Mouse (Mus musculus) kidney, postnatal 36 days (tissue): Measurements from ENCODE around the gene Grik3.
A peak's percentile ranks its signal among the peaks of the same experiment; 100 is the strongest.

Experiments
- DNase-seq, 2 experiments: peaks; one replicate each; pipeline ENCODE4 v3.0.0; 2021 to 2022; ENCODE audit warnings: mixed read lengths in 2 of 2

Grik3 gene

GRCm38 (mm10) chr4:125490661-125491504, at the start of gene Grik3:
TSS of gene Grik3 (plus strand) at chr4:125490700.
- no peak for DNase-seq

DNA sequence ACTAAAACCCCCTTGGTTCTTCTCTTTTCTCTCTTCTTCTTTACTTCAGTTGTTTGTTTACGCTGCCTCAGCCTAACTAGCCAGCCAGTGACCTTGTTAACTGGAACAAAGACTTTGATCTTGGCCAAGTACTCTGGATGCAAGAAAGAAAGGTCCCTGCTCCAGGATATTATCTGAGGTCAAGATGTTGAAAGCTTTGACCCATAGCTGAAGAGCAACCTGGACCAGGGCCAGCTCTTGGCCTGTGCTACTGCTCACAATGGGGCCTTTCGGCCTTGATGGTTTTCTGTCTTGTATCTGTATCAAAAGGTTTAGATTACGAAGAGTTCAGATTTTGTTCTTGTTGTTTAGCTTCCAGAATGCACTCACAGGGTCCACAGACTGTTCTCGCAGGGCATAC, 48.7 kb upstream of the Grik3 start:
- DNase-seq: peak; percentile 46 to 72

GRCm38 (mm10) chr4:125444366-125444765, 46.1 kb upstream of the Grik3 start:
- no peak for DNase-seq

GRCm38 (mm10) chr4:125450602-125451321, 39.7 kb upstream of the Grik3 start:
- no peak for DNase-seq

GRCm38 (mm10) chr4:125451821-125452220, 38.7 kb upstream of the Grik3 start:
- DNase-seq: no peak

DNA sequence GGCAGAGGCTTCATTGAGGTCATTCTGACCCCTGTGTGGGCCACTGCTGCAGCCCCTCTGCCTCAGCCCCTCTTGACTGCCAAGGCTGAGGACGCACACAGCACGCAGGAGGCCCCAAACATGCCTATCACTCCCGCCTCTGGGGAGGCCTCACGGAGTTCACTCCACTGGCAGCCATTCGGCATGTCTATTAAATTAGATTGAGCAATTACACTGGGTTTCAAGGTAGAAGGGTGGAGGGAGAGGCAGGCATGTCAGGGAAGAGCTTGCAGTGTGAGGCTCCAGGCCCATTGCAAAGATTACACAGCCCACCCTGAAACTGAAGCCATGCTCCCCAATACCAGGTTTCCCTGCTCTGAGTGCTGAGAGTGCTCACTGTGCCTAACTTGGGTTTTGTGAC, 34.0 kb upstream of the Grik3 start:
- DNase-seq: no peak

DNA sequence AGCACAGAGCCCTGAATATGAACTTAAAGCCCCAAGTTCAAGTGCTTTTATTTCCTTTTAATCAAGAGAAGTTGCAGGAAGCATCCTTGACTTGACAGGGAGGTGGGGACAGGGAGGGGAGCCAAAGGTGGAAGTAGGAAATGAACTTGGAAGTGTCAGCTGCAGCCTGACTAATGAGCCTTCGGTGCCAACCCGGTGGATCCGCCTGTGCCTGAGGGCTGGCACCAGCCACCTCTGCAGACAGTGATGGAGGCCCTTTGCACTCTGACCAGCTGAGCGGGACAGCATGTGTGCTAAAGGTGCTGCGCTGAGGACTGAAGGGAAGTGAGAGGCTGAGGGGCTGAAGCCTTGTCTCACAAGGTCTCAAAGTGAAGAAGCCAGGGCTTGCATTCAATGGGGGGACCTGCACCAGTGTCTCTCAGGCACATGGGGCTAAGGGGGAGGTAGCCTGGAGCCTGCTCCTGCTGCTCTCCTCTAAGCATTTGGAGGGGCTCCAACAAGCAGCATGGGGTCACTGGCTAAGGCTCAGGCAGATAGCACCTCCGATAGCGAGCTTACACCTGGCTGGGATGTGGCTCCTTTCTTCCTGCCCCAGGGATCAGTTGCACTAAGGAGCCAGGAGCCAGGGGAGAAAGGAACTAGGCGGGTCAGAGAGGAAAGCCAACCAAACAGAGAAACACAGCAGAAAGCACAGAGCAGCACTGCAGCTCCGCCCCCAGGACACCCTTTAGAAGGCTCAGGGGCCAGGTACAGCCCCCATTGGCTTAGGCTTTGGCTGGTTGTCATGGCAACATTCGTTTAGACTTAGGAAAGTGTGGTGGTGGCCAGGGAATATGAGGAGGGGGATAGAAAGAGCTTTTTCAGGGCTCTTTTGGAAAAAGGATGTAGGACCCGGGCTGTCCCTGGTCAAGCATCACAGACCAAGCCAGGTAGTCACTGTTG, 33.1 kb upstream of the Grik3 start:
- peak; percentile 56 to 68 for DNase-seq

GRCm38 (mm10) chr4:125459791-125460190, 30.7 kb upstream of the Grik3 start:
- DNase-seq: no peak

DNA sequence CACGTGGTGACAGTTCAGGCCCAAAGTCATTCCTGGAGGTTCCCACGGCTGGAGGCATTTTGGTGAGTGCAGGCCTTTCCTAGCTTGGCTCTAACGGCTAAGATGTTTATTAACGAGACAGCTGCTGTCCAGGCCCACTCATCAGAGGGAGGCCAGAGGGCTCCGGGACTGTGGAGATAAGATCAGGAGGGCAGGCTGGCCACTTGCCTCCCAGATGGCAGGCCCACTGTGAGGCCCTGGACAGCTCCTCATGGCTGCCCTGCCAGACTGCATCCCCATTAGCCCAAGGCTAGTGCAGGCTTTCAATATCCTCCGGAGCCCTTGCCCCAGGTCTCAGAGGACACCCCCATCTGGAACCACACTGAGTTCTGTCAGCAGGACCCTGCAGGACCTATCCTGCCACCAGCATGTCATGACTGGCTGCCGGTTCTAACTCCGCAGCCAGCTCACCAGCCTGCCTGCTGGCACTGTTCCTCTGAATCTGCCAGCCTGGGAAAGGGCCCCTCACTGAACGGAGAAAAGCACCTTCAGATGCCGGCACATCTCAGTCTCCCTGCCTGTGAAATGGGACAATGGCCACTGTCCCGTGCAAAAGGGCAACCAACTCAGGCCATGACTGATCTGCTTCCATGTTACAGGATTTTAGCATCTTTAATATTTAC, 20.7 kb upstream of the Grik3 start:
- no peak for DNase-seq

DNA sequence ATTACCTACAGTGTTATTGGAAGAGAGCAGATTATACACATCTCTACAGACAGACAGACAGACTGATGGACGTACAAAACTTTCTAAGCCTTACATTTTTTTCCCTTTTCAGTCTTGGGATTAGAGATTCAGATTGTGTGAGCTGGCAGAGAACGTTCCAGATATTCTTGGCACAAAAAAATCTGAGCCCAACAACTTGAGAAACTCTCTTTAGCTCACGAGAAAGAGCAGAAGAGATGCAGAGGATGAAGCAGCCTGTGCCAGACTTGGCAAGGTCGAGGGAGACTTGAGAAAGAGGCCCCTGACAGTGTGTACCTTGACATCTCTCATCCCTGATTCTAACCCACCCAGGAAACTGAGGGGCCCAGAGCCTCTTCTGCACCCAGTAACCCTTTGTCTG, 15.6 kb upstream of the Grik3 start:
- DNase-seq: no peak

- no peak for DNase-seq
These were observed 12.4 kb upstream of the Grik3 start for GRCm38 (mm10) chr4:125478071-125478470.

- DNase-seq: no peak
These were observed 9.2 kb upstream of the Grik3 start for GRCm38 (mm10) chr4:125481256-125481655.

- no peak for DNase-seq
These were observed 6.4 kb upstream of the Grik3 start for GRCm38 (mm10) chr4:125484131-125484530.

DNA sequence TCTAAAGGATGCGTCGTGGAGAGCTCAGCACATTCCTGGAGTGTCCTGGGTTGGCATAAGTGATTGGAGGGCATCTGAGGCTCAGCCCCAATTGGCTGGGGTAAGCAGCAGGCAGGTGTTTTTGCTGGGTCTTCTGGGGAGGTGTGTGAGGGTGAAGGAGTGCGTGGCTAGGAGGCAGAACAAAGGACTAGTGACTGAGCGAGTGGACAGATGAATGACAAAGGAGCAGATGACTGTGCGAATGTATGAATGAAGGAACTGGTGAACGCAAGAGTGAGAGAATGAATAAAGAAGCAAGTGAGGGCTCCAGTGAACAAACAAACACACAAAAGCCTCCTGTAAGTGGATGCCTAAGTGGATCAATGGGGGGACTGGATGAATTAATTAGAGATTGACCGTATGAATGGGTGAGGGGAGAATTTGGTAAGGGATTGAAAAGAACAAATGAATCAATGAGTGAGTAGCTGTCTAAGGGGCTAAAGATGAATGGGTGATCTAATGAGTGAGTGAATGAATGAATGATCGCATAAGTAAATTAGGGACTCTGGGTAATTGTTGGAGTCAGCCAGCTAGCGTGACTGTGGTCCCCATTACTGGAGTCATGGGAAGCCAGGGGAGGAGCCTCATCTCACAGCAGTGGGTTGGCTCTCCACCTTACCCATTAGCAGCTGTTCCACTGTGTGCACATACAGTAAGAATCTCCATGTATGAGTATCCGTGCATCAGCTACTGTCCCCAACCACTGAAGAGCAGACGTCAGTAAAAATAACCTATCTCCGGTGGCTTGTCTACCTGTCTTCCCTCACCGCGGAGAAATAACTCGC, 4.9 kb upstream of the Grik3 start:
- no peak for DNase-seq

DNA sequence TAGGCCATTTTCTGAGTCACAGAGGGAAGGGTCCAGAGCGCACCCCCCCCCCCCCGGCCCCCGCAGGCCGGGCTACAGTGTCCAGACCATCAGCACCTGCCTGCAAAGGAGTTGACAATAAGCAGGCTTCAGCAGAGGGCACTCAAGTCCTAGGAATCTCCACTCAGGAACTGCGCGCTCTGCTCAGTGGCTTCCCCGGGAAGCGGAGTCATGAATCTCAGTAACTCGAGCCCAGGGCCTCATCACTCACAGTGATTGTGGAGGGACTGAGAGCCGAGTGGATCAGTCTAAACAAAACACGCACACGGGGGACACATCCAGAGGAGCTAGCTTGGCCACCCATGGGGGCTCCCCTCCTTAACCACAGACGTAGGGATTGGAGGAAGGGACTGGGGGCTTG, 3.9 kb upstream of the Grik3 start:
- DNase-seq: no peak

- no peak for DNase-seq
These were observed 3.5 kb upstream of the Grik3 start for GRCm38 (mm10) chr4:125487031-125487430.

DNA sequence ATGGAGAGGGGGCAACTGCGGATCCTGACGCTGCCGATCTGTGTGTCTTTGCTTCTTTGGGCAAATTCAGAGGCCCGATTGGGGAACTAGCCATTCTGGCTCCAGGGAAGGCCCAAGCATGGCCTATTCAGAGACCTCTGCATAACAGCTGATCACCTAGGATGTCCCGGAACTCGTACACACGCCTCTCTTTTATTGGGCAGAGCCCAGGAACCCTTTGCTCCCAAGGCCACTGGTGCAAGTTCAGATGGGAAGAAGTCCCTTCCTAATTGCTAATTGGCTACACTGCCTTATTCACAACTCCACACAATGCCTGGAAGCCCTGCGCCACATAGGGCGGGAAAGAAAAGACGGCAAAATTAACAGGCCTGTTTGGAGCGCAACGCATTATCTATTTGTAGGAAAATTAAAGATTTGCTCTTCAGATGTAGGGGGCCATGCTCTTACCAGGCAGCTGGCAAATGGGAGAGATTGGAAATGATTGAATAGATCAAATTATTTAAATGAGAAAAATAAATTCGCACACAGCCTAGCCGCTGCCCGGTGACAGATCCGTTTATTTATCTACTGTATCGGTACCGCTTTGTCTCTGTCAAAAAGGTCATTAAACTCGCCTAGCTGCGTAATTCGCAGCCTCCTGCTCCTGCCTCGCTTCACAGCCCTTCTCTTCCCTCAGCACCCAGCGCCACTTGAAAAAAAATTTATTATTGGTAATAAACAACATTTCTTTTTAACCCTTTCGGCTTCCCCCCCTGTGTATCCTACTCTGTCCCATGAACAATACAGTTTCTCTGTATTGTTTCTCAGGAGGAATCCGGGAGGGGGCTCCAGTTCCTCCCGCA, 1.5 kb upstream of the Grik3 start:
- DNase-seq: no peak

DNA sequence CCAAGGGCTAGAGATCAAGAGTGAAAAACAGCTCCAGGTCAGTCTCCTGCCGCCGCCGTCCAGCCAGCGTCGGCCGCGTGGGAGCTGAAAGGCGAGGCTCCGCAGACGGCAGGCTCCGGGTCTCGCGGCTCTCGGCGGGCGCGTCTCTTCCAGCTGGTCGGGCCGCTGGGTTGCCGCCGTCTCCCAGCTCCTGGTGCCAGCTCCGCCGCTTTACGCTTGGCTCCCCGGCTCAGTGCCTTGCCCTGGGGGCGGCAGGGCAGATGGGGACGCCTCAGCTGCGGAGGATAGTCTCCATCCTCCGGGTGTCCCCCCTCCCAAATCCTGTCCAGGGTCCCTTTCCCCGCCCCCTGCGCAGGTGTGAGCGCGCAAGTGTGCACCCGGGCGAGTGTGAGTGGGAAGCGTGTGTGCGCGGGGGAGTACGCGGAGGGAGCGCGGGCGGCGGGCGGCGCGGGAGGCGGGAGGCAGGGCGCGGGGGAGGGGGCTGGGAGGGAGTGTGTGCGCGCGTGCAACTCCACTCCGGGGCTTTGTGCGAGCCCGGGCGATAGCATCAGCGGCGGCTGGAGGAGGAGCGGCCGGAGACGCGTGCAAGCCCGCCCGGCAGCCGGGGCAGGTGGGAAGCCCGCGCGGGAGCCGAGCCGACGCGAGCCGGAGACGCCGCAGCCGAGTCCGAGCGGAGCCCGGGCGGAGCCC, 454 bp upstream of the Grik3 start:
- no peak for DNase-seq

DNA sequence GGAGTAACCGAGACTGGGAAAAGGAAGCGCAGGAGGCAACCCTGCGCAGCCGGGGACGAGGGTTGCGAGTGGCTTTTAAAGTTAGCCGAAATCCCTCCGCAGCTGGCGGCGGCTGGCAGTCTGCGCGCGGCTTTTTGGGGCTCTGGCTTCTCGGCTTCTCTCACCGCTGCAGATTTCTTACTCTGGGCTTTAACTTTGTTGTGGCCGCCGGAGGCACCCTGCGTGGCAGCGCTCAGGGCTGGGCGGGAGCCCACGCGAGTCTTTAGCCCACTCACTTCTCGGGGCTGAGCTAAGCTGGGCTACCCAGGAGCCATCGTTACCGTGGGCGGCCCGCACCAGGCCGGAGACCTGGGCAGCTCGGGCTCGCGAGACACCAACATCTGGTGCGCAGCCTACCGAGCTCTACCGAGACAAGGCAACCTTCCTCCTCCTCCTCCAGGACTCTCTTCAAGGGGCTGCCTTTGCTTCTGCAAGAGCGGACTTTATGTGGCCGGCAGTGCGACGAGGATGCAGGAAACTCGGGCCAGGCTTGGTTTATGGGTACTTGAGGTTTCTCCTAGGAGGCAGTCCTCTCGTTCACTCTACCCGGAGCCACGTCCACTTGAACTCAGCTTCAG, 1.1 kb downstream of the Grik3 start:
- DNase-seq: no peak

DNA sequence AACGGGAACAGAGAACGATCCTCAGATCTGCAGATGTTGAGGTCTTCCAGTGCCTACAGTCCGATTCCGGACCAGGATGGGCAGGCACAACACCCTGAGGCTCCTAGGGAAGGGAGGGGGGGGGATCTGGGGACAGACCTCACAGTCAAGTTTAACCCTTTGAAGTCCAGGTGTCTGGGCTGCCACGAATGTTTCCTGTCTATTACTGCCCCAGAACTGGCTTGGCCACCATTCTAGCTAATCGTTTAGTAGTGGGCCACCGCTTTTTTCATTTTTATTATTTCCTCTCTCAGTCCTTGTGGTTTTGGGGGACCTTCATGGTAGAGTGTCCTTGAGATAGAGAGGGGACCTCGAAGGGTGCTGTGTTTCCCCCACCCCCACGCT, 1.6 kb downstream of the Grik3 start:
- DNase-seq: no peak
